Mouse (Mus musculus) hindbrain, embryonic 16.5 days (tissue): Measurements from ENCODE around the gene Daam1. TPM values are rescaled to one million over a fixed set of nuclear protein-coding genes. Genes with fewer than 3 reads are reported as not detected.

ENCODE experiments used
- ATAC-seq: fragments of 200-750 bp; cut with Nextera tagmentation; 2 replicates; pipeline ENCODE4 v1.8.0; 2017; ENCODE audit warnings: moderate TSS enrichment, moderate library complexity
- H3K27ac ChIP-seq: fragments of 300-500 bp; sonication (generic); 2 replicates; pipeline ENCODE4 v1.5.1; 2014; ENCODE audit warnings: low read depth, mild to moderate bottlenecking, control low read depth, low read length, moderate library complexity
- H3K27me3 ChIP-seq: fragments of 300-500 bp; sonication (generic); replicated peaks from 2 replicates; pipeline ENCODE4 v1.6.1; 2014; ENCODE audit warnings: low read length; ENCODE audit not compliant: control insufficient read depth, insufficient read depth
- H3K36me3 ChIP-seq: fragments of 300-500 bp; sonication (generic); 2 replicates; pipeline ENCODE4 v1.6.1; 2014; ENCODE audit warnings: mild to moderate bottlenecking, low read length, moderate library complexity, mixed read lengths; ENCODE audit not compliant: control insufficient read depth, insufficient read depth
- H3K4me1 ChIP-seq: fragments of 300-500 bp; sonication (generic); 2 replicates; pipeline ENCODE4 v1.6.1; 2014; ENCODE audit warnings: low read depth, low read length; ENCODE audit not compliant: control insufficient read depth, insufficient read depth
- H3K4me2 ChIP-seq: fragments of 300-500 bp; sonication (generic); 2 replicates; pipeline ENCODE4 v1.6.1; 2014; ENCODE audit warnings: mild to moderate bottlenecking, low read length, control low read depth, moderate library complexity
- H3K4me3 ChIP-seq: fragments of 300-500 bp; sonication (generic); 2 replicates; pipeline ENCODE4 v1.5.1; 2014; ENCODE audit warnings: mild to moderate bottlenecking, low read length, control low read depth, moderate library complexity
- H3K9ac ChIP-seq: fragments of 300-500 bp; sonication (generic); 2 replicates; pipeline ENCODE4 v1.6.1; 2014; ENCODE audit warnings: low read depth, mild to moderate bottlenecking, control low read depth, low read length, moderate library complexity
- H3K9me3 ChIP-seq: fragments of 300-500 bp; sonication (generic); 2 replicates; pipeline ENCODE4 v1.6.1; 2014; ENCODE audit warnings: mild to moderate bottlenecking, low read length, moderate library complexity; ENCODE audit not compliant: control insufficient read depth
- WGBS: fragments of 180-500 bp; shearing (Covaris S2); extraction: QIAGEN DNeasy Blood & Tissue Kit; methylation state at CpG from one replicate; pipeline ENCODE4 v1.1.7; 2014; 5-methylcytosine and 5-hydroxymethylcytosine counted together
- polyA plus RNA-seq: library from polyadenylated mRNA; unstranded; fragments of >200 nt; fragmentation: Nextera tagmentation; extraction: Ambion mirVana; gene quantifications from 2 replicates; pipeline ENCODE4 v1.2.1, GENCODE M21; 2015

Daam1 gene
- polyA plus RNA-seq, 1 experiment from 2014 or later: 26.6 TPM

DNA sequence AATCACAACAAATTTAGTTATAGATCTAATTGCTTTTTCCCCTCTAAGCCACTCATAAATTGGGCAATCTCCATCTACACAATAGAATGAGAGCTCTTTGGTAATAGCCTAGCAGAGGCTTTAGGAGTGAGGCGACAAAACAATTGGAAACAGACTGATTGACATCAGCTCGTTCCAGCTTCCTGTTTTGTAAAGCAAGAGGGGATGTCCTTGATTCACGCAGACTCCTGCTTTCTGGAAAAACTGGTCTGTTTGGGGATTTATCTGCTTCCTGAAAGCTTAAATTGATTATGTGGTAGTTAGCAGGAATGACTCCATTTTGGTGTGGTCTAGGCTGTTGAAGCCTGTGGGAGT is 33.6 kb downstream of the Daam1 start:
- Histone ChIP-seq H3K9me3 (no peaks in the 10 kb centered on the region), H3K4me3 (no peak overlapping the region), H3K27me3 (no peaks in the 10 kb centered on the region), H3K4me1 (no peaks in the 10 kb centered on the region; the same call in none of the 2 replicates), H3K36me3 (no peaks in the 10 kb centered on the region), H3K4me2 (no peak overlapping the region), H3K27ac (no peak overlapping the region), H3K9ac (no peak overlapping the region)
- ATAC-seq: no peak
- 21% methylated on average over 3 of the region's 3 CpGs for WGBS

- Histone ChIP-seq H3K4me2 (no peak overlapping the region), H3K27ac (no peak overlapping the region), H3K9me3 (no peaks in the 10 kb centered on the region), H3K36me3 (no peaks in the 10 kb centered on the region), H3K9ac (no peak overlapping the region), H3K4me3 (no peak overlapping the region), H3K4me1 (no peaks in the 10 kb centered on the region; the same call in 1 of the 2 replicates), H3K27me3 (no peaks in the 10 kb centered on the region)
- no peak for ATAC-seq
- 78% methylated on average over 3 of the region's 3 CpGs for WGBS
Observed at GRCm38 (mm10) chr12:71865937-71866336, 35.1 kb downstream of the Daam1 start.

- Histone ChIP-seq H3K9me3 (no peaks in the 10 kb centered on the region), H3K27ac (no peak overlapping the region), H3K9ac (no peak overlapping the region), H3K36me3 (no peaks in the 10 kb centered on the region), H3K4me1 (no peaks in the 10 kb centered on the region; the same call in 1 of the 2 replicates), H3K4me3 (no peak overlapping the region), H3K27me3 (no peaks in the 10 kb centered on the region), H3K4me2 (no peak overlapping the region)
- ATAC-seq: no peak
- WGBS: 75% methylated on average over 9 of the region's 9 CpGs
Observed at GRCm38 (mm10) chr12:71867345-71868240, 36.7 kb downstream of the Daam1 start.

GRCm38 (mm10) chr12:71870644-71871043 is 39.8 kb downstream of the Daam1 start:
- 84% methylated on average over 6 of the region's 6 CpGs for WGBS
- H3K27ac ChIP-seq: no peak overlapping the region
- ATAC-seq: no peak
- H3K4me2 ChIP-seq: no peak overlapping the region
- no peaks in the 10 kb centered on the region for H3K27me3 ChIP-seq
- H3K36me3 ChIP-seq: no peaks in the 10 kb centered on the region
- H3K4me3 ChIP-seq: no peak overlapping the region
- H3K9me3 ChIP-seq: no peaks in the 10 kb centered on the region
- no peak overlapping the region for H3K9ac ChIP-seq
- 0 out of 2 replicates have a peak, but pooled peaks cover 2% of the 10 kb centered on the region for H3K4me1 ChIP-seq

GRCm38 (mm10) chr12:71872330-71872729 is 41.5 kb downstream of the Daam1 start:
- Histone ChIP-seq H3K27me3 (no peaks in the 10 kb centered on the region), H3K4me2 (no peak overlapping the region), H3K4me1 (peaks cover 6% of the 10 kb centered on the region; the same call in 1 of the 2 replicates), H3K9ac (no peak overlapping the region), H3K9me3 (no peaks in the 10 kb centered on the region), H3K27ac (no peak overlapping the region), H3K36me3 (no peaks in the 10 kb centered on the region), H3K4me3 (no peak overlapping the region)
- no peak for ATAC-seq
- WGBS: 94% methylated on average over 4 of the region's 4 CpGs

- H3K9me3 ChIP-seq: no peaks in the 10 kb centered on the region
- H3K36me3 ChIP-seq: no peaks in the 10 kb centered on the region
- H3K27me3 ChIP-seq: no peaks in the 10 kb centered on the region
- H3K4me1 ChIP-seq: peaks cover 11% of the 10 kb centered on the region; the same call in 1 of the 2 replicates
- no peak for ATAC-seq
- WGBS: 93% methylated on average over 6 of the region's 6 CpGs
- no peak overlapping the region for H3K27ac ChIP-seq
- H3K4me3 ChIP-seq: no peak overlapping the region
- H3K4me2 ChIP-seq: no peak overlapping the region
- no peak overlapping the region for H3K9ac ChIP-seq
Observed at GRCm38 (mm10) chr12:71874561-71874960, 43.7 kb downstream of the Daam1 start.

DNA sequence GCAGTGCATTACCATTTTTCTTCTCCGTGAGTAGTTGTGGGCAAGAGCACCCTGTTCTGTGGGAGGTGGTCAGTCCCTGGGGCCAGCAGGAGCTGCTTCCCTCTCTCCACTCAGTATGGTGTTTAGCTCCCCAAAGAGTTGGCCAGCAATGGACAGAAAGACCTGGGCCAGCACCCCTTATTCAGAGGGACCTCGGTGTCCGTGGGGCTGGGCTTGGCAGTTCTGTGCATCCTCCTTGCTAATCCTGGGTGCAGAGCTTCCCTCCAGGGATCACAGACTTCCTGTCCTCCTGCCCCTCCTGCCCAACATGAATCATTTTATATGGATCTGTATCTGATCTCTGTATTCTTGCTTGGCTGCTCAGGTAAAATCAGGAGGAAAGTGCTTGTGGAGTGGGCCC is 44.1 kb downstream of the Daam1 start:
- H3K4me3 ChIP-seq: no peak overlapping the region
- no peak overlapping the region for H3K9ac ChIP-seq
- WGBS: 86% methylated on average over 3 of the region's 3 CpGs
- no peaks in the 10 kb centered on the region for H3K9me3 ChIP-seq
- H3K36me3 ChIP-seq: no peaks in the 10 kb centered on the region
- H3K4me2 ChIP-seq: no peak overlapping the region
- no peaks in the 10 kb centered on the region for H3K27me3 ChIP-seq
- H3K27ac ChIP-seq: no peak overlapping the region
- no peak for ATAC-seq
- H3K4me1 ChIP-seq: peaks cover 11% of the 10 kb centered on the region; the same call in 1 of the 2 replicates

DNA sequence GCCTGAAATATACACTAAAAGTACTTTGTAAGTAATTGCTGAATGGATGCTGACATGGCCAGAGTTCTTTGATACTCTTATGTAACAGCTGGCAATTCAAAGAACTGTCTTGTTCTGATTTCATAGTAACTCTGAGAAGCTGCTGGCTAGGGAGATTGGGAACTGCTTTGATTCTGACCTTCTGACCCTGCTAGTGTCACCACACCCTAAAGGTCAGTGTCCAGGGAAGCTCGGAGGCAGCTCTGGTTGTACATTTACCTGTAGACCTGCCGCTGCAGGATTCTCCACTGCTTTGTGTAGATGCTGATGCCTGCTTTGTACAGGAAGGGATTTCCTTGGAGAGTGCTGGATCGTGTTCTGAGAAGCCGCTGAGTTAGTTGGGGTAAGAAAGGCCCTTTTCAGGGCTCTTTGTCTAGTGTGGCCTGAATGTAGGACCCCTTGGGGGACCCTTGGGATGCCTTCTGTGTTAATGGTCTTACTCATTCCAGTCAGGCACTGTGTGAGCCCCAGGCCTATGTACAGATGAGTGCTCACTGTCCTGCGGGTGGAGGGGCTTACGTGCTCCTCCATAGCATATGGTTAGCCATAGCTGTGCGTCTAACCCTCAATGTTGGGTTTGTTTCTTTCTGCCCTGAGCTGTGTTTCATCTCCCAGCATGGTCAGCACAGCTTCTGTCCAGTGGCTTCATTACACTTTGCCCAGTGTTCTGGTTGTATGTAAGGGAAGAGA is 45.0 kb downstream of the Daam1 start:
- Histone ChIP-seq H3K27ac (no peak overlapping the region), H3K9ac (no peak overlapping the region), H3K36me3 (no peaks in the 10 kb centered on the region), H3K4me1 (peaks cover 11% of the 10 kb centered on the region; the same call in 1 of the 2 replicates), H3K4me3 (no peak overlapping the region), H3K4me2 (no peak overlapping the region), H3K27me3 (no peaks in the 10 kb centered on the region), H3K9me3 (no peaks in the 10 kb centered on the region)
- ATAC-seq: peak; percentile 32; the same call in 1 of the 2 replicates
- WGBS: 62% methylated on average over 7 of the region's 7 CpGs

- WGBS: 86% methylated on average over 5 of the region's 5 CpGs
- Histone ChIP-seq H3K4me1 (peaks cover 12% of the 10 kb centered on the region), H3K9ac (no peak overlapping the region)
Observed at GRCm38 (mm10) chr12:71880987-71881386, 50.1 kb downstream of the Daam1 start.

More at GRCm38 (mm10) chr12:71880987-71881386, 50.1 kb downstream of the Daam1 start:
- no peak overlapping the region for H3K4me2 ChIP-seq
- H3K27ac ChIP-seq: no peak overlapping the region
- ATAC-seq: no peak
- no peak overlapping the region for H3K4me3 ChIP-seq
- H3K36me3 ChIP-seq: no peaks in the 10 kb centered on the region
- no peaks in the 10 kb centered on the region for H3K27me3 ChIP-seq
- no peaks in the 10 kb centered on the region for H3K9me3 ChIP-seq
